Mouse (Mus musculus): ENCODE data around the gene Rtl5.

Rtl5 gene

GRCm38 (mm10) chrX:102066134-102066533 lies 5.0 kb downstream of the Rtl5 start:
- DNase-seq (ENCODE audit: low spot score in 2 of 2), result peak; percentile 59 to 69

- no peak for DNase-seq (ENCODE audit: low spot score in 2 of 2)
These were observed 5.8 kb downstream of the Rtl5 start for GRCm38 (mm10) chrX:102065213-102065775.

GRCm38 (mm10) chrX:102064062-102064461 lies 7.0 kb downstream of the Rtl5 start:
- DNase-seq (ENCODE audit: low spot score in 2 of 2), result no peak

GRCm38 (mm10) chrX:102060891-102061290 lies 10.2 kb downstream of the Rtl5 start:
- no peak for DNase-seq (ENCODE audit: low spot score in 2 of 2)

GRCm38 (mm10) chrX:102060243-102060642 lies 10.9 kb downstream of the Rtl5 start:
- no peak for DNase-seq (ENCODE audit: low spot score in 2 of 2)

- DNase-seq (ENCODE audit: low spot score in 2 of 2), result no peak
These were observed 11.7 kb downstream of the Rtl5 start for GRCm38 (mm10) chrX:102059437-102059836.

GRCm38 (mm10) chrX:102054009-102054408 lies 17.1 kb downstream of the Rtl5 start:
- no peak for DNase-seq (ENCODE audit: low spot score in 2 of 2)

GRCm38 (mm10) chrX:102053371-102053770 lies 17.7 kb downstream of the Rtl5 start:
- no peak for DNase-seq (ENCODE audit: low spot score in 2 of 2)

GRCm38 (mm10) chrX:102051225-102051624 lies 19.9 kb downstream of the Rtl5 start:
- no peak for DNase-seq (ENCODE audit: low spot score in 2 of 2)

GRCm38 (mm10) chrX:102050552-102050951 lies 20.6 kb downstream of the Rtl5 start:
- no peak for DNase-seq (ENCODE audit: low spot score in 2 of 2)

- DNase-seq (ENCODE audit: low spot score in 2 of 2), result no peak
These were observed 28.7 kb downstream of the Rtl5 start for GRCm38 (mm10) chrX:102042386-102042785.

- DNase-seq (ENCODE audit: low spot score in 2 of 2), result no peak
These were observed 29.5 kb downstream of the Rtl5 start for GRCm38 (mm10) chrX:102041562-102041961.

- no peak for DNase-seq (ENCODE audit: low spot score in 2 of 2)
These were observed 33.6 kb downstream of the Rtl5 start for GRCm38 (mm10) chrX:102037506-102037905.

- DNase-seq (ENCODE audit: low spot score in 2 of 2), result no peak
These were observed 34.2 kb downstream of the Rtl5 start for GRCm38 (mm10) chrX:102036866-102037361.

- DNase-seq (ENCODE audit: low spot score in 2 of 2), result no peak
These were observed 35.4 kb downstream of the Rtl5 start for GRCm38 (mm10) chrX:102035671-102036070.

GRCm38 (mm10) chrX:102033566-102033965 lies 37.5 kb downstream of the Rtl5 start:
- DNase-seq (ENCODE audit: low spot score in 2 of 2), result no peak

- no peak for DNase-seq (ENCODE audit: low spot score in 2 of 2)
These were observed 38.7 kb downstream of the Rtl5 start for GRCm38 (mm10) chrX:102032431-102032830.

- DNase-seq (ENCODE audit: low spot score in 2 of 2), result no peak
These were observed 39.3 kb downstream of the Rtl5 start for GRCm38 (mm10) chrX:102031851-102032250.

- DNase-seq (ENCODE audit: low spot score in 2 of 2), result no peak
These were observed 46.1 kb downstream of the Rtl5 start for GRCm38 (mm10) chrX:102024976-102025375.

- DNase-seq (ENCODE audit: low spot score in 2 of 2), result no peak
These were observed 51.4 kb downstream of the Rtl5 start for GRCm38 (mm10) chrX:102019471-102020240.

GRCm38 (mm10) chrX:102018890-102019289 lies 52.2 kb downstream of the Rtl5 start:
- no peak for DNase-seq (ENCODE audit: low spot score in 2 of 2)

GRCm38 (mm10) chrX:102017213-102017923 lies 53.7 kb downstream of the Rtl5 start:
- no peak for DNase-seq (ENCODE audit: low spot score in 2 of 2)
